Mouse (Mus musculus) left cerebral cortex, postnatal 10 days (tissue): Measurements from ENCODE around the gene Prkar2a. TPM values are rescaled to one million over a fixed set of nuclear protein-coding genes. Genes with fewer than 3 reads are reported as not detected.
A peak's percentile ranks its signal among the peaks of the same experiment; 100 is the strongest.

ENCODE experiments used
- DNase-seq, 2 experiments: peaks; one replicate each; pipeline ENCODE4 v3.0.0; 2021 to 2022; ENCODE audit warnings: low spot score in 2 of 2, mixed read lengths in 1 of 2; ENCODE audit errors: extremely low spot score in 1 of 2
- intact Hi-C: fragments of 180-260 bp; cut with DNase I; formaldehyde crosslinking; loops from one replicate; pipeline ENCODE4 v1.15.1; 2025
- microRNA-seq: library from miRNA; unstranded; fragments of <30 nt; microRNA quantifications from one replicate; pipeline ENCODE4 v1.2.0, GENCODE M21; 2022
- total RNA-seq, 2 experiments: library from RNA; stranded (reverse); gene quantifications; 2 replicates each; pipeline ENCODE4 v1.2.3; 2021

Gene Prkar2a
- total RNA-seq, 2 experiments from 2014 or later, result 54.3 to 58.7 TPM

DNA sequence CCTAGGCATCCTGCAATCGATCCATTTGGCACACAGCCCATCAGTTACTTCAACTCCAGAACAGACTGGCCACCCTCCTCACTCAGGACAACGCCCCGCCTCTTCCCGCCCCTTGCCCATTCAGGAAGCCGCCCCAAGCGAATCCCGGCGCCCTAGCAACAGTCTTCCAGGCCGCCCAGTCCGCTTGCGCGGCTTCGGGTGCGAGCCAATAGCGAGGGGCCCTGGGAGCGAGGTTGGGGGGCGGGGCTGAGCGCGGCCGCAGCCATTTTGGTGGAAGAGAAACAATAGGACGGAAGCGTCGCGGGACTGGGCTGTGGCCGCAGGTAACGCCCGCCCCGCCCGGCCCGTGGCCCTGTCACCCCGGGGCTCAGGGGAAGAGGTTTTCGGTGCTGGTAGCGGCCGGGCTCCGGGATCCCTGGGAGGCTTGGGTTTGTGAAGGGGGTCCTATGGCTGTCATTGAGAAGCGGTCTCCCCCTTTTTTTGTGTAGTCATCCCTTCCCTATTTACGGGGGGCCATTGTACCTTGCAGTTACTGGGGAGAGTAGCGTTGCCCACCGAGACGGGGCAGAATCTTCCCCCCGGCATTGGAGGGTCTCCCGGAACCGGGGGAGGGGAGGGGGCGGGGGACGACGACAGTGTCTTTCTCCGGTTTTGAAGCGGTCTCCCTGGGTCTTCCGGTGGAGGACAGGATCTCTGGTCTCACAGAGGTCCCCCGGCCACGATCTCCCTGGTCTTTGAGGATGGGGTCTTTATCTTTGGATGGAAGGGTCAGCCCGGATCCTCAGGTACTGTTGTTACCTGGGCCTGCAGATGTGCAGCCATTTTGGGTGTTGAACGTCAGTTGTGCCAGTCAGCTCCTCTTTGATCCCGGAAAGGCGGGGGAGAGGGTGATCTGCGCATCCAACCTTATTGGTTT, 94.7 kb downstream of the Prkar2a start, which contains the start of gene Ip6k2:
Gene Ip6k2, plus strand, starts transcription at position 249 of the 916 bp plus-strand sequence.
- intact Hi-C loops, result no loop called here
- DNase-seq, result peak; percentile 95 to 99

DNA sequence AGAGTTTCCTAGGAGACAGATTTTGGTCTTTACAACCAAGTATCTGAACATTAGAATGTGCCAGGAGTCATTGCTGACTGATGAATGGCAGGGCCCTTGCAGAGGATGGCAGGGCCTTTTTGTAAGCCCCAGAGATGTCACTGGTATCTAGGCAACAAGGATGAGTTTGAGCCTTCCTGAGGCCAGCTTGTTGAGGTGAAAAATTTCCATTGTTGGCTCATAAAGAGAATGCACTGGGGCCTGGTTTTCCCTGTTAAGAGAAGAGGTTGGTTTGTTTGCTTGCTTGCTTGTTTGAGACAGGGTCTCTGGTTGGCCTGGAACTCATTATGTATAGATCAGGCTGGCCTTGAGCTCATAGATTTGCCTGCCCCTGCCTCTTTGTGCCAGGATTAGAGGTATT, 96.3 kb downstream of the Prkar2a start:
- DNase-seq, result no peak
- intact Hi-C loops, result no loop called here

DNA sequence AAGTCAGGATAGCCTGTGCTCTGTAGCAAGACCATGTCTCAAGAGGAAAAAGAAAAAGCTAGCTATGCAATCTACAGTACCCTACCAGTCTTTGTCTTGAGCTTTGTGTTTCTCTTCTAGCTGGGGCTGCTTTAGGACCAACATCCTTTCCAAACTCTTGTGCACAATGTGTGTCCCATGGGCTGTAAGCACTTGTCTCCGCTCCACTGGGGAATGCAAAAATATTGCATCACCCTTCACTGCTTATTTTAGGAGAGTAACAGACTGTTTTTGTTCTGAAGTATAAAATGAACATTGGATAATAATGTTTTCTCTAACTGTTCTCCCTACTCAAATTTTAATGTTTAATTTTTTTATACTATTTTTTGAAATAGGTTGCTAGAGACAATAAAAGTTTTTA, 97.4 kb downstream of the Prkar2a start:
- intact Hi-C loops, result no loop called here
- no peak for DNase-seq

- intact Hi-C loops, result no loop called here
- no peak for DNase-seq
These were observed 98.0 kb downstream of the Prkar2a start for GRCm38 (mm10) chr9:108787080-108787479.

DNA sequence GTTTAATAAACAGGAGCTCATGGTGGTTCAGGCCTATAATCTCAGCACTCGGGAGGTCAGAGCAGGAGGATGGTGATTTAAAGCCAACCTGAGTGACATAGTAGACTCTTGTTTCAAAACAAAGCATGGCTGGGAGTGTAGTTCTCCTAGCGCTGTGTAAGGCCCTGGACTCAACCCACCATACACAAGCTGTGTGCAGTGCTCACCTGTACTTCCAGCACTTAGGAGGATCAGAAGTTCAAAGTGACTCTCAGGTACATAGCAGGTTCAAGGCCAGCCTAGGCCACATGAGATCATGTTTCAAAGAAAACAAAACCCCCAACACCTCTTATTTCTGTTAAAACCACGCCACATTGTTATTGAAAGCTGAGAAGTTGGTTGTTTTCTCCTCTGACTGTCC, 99.6 kb downstream of the Prkar2a start:
- no peak for DNase-seq
- intact Hi-C loops, result no loop called here

- intact Hi-C loops, result no loop called here
- no peak for DNase-seq
These were observed 103.2 kb downstream of the Prkar2a start for GRCm38 (mm10) chr9:108792307-108792706.

- DNase-seq, result no peak
- intact Hi-C loops, result no loop called here
These were observed 103.6 kb downstream of the Prkar2a start for GRCm38 (mm10) chr9:108792730-108793129.

- DNase-seq, result no peak
- intact Hi-C loops, result no loop called here
These were observed 106.2 kb downstream of the Prkar2a start for GRCm38 (mm10) chr9:108795281-108795680.

- intact Hi-C loops, result no loop called here
- DNase-seq, result peak in 1 of 2 experiments; percentile 51
These were observed 106.6 kb downstream of the Prkar2a start for GRCm38 (mm10) chr9:108795762-108796161.

GRCm38 (mm10) chr9:108796351-108796981, 107.4 kb downstream of the Prkar2a start:
- DNase-seq, result no peak
- intact Hi-C loops, result no loop called here

DNA sequence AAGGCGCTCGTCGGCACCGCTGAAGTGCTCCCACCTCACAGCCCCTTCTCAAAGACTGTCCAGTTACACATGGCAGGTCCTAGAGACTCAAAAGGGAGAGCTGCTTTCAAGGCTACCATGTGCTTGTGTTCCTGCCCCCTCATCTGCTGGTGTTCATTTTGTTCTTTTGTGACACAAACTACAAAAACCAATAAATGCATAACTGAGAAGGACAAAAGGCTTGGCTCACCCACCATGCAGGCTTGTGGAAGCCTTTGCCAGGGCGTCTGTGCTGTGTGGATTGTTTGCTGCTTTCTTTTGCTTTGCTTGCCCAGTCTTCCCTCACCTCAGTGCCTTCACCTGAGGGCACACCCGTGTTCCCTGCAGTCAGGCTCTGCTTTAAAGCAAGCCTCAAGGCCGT, 108.4 kb downstream of the Prkar2a start:
- DNase-seq, result no peak
- intact Hi-C loops, result no loop called here

DNA sequence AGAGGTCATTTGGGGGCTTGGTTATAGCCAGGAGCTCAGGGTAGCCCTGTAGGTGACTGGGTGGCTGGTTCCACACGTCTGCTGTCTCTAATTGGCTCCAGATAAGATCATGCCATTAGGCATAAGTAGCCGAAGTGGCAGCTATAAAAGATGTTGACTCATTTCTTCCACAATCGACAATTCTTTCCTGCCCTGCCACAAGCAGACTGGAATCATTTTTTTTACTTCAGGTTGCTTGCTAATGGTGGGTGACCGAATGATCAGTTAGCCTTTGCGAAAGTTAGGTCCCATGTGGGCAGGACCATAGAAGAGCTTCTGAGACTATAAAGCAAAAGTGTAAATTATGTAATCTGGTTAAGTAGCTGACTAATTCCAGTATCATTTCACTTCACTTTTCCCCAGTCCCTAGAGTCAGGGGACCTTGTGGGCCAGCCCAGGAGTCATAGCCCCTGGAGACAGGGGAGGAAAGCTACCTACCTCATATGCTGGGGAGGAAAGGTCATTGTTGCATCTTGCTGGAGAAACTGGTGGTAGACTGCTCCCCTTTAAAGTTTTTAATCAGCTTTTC, 109.5 kb downstream of the Prkar2a start:
- DNase-seq, result no peak
- intact Hi-C loops, result no loop called here

GRCm38 (mm10) chr9:108799564-108799963, 110.5 kb downstream of the Prkar2a start:
- no peak for DNase-seq
- intact Hi-C loops, result no loop called here

Small RNAs within 50 kb of the gene (microRNA-seq; reads per million reads assigned to microRNA genes)
- not detected for gene Gm26298

Other genes starting within 250 kb of the Prkar2a start
- gene Ccdc71, start 228.8 kb upstream of the Prkar2a start, total RNA-seq, result 10 to 100 TPM; 38.7 to 39.6 TPM
- 10 to 100 TPM; 32.5 to 35.9 TPM for gene Klhdc8b, start 227.7 kb upstream of the Prkar2a start, total RNA-seq
- gene Lamb2, start 209.6 kb upstream of the Prkar2a start, total RNA-seq, result 10 to 100 TPM; 29.6 to 34.2 TPM
- 100 to 1,000 TPM; 104 to 114 TPM for gene Usp19, start 198.7 kb upstream of the Prkar2a start, total RNA-seq
- gene Qars, start 181.6 kb upstream of the Prkar2a start, total RNA-seq, result 10 to 100 TPM; 82.9 to 91.8 TPM
- 100 to 1,000 TPM; 125 to 131 TPM for gene Qrich1, start 172.5 kb upstream of the Prkar2a start, total RNA-seq
- 10 to 100 TPM; 64.3 to 68.3 TPM for gene Impdh2, start 129.0 kb upstream of the Prkar2a start, total RNA-seq
- 10 to 100 TPM; 53.3 to 57.0 TPM for gene Ndufaf3, start 121.9 kb upstream of the Prkar2a start, total RNA-seq
- gene Dalrd3, start 119.4 kb upstream of the Prkar2a start, total RNA-seq, result 10 to 100 TPM; 70.9 to 76.1 TPM
- gene Wdr6, start 110.6 kb upstream of the Prkar2a start, total RNA-seq, result 100 to 1,000 TPM; 282 TPM
- 10 to 100 TPM; 47.8 to 52.2 TPM for gene P4htm, start 91.6 kb upstream of the Prkar2a start, total RNA-seq
- gene Arih2, start 39.9 kb upstream of the Prkar2a start, total RNA-seq, result 10 to 100 TPM; 46.7 to 48.8 TPM
- 10 to 100 TPM; 15.7 to 16.5 TPM for gene Slc25a20, start 27.2 kb upstream of the Prkar2a start, total RNA-seq
- 100 to 1,000 TPM; 165 to 170 TPM for gene Ip6k2, start 94.5 kb downstream of the Prkar2a start, total RNA-seq
- gene Nckipsd, start 119.1 kb downstream of the Prkar2a start, total RNA-seq, result 10 to 100 TPM; 27.7 to 31.7 TPM
- 10 to 100 TPM; 57.2 to 62.0 TPM for gene Celsr3, start 137.0 kb downstream of the Prkar2a start, total RNA-seq
- 10 to 100 TPM; 35.3 to 41.3 TPM for gene Slc26a6, start 164.0 kb downstream of the Prkar2a start, total RNA-seq
- not detected for gene Tmem89, start 225.3 kb downstream of the Prkar2a start, total RNA-seq
- gene Uqcrc1, start 247.3 kb downstream of the Prkar2a start, total RNA-seq, result 100 to 1,000 TPM; 394 to 398 TPM